12 mouse cellular contexts compared by ENCODE assay signal in the genomic region with DNA sequence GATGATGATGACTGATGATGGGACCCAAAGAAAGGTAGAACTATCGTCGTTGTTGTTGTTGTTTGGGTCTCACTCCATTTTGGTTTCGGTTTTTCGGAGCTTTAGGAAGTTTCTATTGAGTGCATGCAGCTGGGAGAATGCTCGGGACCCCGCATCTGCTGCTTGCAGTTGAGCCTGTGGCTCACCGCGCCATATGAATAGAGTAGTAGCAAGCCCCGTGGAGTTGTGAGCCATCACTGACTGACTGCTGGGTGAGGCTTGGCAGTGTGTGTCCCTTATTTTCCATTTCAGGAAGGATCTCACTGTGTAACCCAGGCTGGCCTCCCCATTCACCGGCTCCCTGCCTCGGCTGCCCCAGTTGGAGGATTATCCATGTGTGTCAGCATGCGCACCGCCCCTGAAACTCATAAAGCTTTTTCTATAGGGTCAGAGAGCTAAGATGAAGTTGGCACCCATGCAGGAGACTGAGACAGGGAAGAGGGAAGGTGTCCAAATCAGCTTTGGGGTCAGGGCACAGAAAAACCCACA. TPM values are rescaled to one million over a fixed set of nuclear protein-coding genes. Genes with fewer than 3 reads are reported as not detected.
DNase-seq lines count a peak whose midpoint lies in the region; ATAC-seq and TF ChIP-seq lines count a peak whose summit lies in the region.
"Had no signal": no experiment of that assay in that cellular context is flagged by ENCODE, and none has a peak within 500 bp of the region (broad histone marks: within the 10 kb centered on the region; RNA-seq: fewer than 3 reads in every experiment).

No protein-coding gene starts in this region.

- H3K27ac ChIP-seq in forebrain, embryonic 15.5 days (replicated peaks): peak overlapping the region; percentile 22
- no peak overlapping the region for H3K27ac ChIP-seq in forebrain, embryonic 12.5 days
- H3K27ac ChIP-seq in layer of hippocampus, adult 2 months: 0 out of 2 replicates have a peak overlapping the region, but pooled peaks have one; percentile 18
- peak overlapping the region; percentile 72 for H3K27ac ChIP-seq in brown adipose tissue, adult 24 weeks (replicated peaks; ENCODE audit: low read depth, low read length)
- 0 out of 2 replicates have a peak overlapping the region, but pooled peaks have one; percentile 70 for H3K27ac ChIP-seq in neural tube, embryonic 13.5 days (replicated peaks)

- WGBS in forebrain, embryonic 15.5 days: 48% methylated on average over 13 of the region's 13 CpGs
- 39% methylated on average over 13 of the region's 13 CpGs for WGBS in forebrain, embryonic 12.5 days
- 18% methylated on average over 13 of the region's 13 CpGs for WGBS in neural tube, embryonic 13.5 days

- no peak overlapping the region for H3K4me2 ChIP-seq in forebrain, embryonic 15.5 days (replicated peaks)
- no peak overlapping the region for H3K4me2 ChIP-seq in forebrain, embryonic 12.5 days
- H3K4me2 ChIP-seq in neural tube, embryonic 13.5 days: peak overlapping the region; percentile 28; the same call in 1 of the 2 replicates

- no peak overlapping the region for H3K9ac ChIP-seq in forebrain, embryonic 15.5 days (replicated peaks)
- H3K9ac ChIP-seq in forebrain, embryonic 12.5 days: no peak overlapping the region
- peak overlapping the region; percentile 17; the same call in 1 of the 2 replicates for H3K9ac ChIP-seq in neural tube, embryonic 13.5 days

- DNase-seq in layer of hippocampus, adult 2 months (ENCODE audit: low spot score in 2 of 2): no peak
- no peak for DNase-seq in layer of hippocampus, adult 9-10 months (ENCODE audit: low spot score)
- no peak for DNase-seq in adrenal gland, postnatal 25 days
- DNase-seq in liver: no peak
- DNase-seq: adrenal gland, adult 8-10 months; cerebellum, adult 18-20 months had no signal

- H3K36me3 ChIP-seq in forebrain, embryonic 15.5 days: peaks cover 24% of the 10 kb centered on the region
- H3K36me3 ChIP-seq in forebrain, embryonic 12.5 days (replicated peaks): peaks cover 16% of the 10 kb centered on the region
- peaks cover 24% of the 10 kb centered on the region for H3K36me3 ChIP-seq in neural tube, embryonic 13.5 days

- no peak overlapping the region for H3K4me3 ChIP-seq in forebrain, embryonic 15.5 days
- H3K4me3 ChIP-seq in forebrain, embryonic 12.5 days (replicated peaks): no peak overlapping the region
- no peak overlapping the region for H3K4me3 ChIP-seq in layer of hippocampus, adult 2 months
- peak overlapping the region; percentile 64 for H3K4me3 ChIP-seq in brown adipose tissue, adult 24 weeks (ENCODE audit: insufficient read depth, low read depth, low read length)
- H3K4me3 ChIP-seq in neural tube, embryonic 13.5 days: no peak overlapping the region
- H3K4me3 ChIP-seq: embryonic facial prominence, embryonic 12.5 days; heart, embryonic 10.5 days had no signal

- H3K27me3 ChIP-seq in forebrain, embryonic 15.5 days: no peaks in the 10 kb centered on the region
- H3K27me3 ChIP-seq in forebrain, embryonic 12.5 days: peaks cover 14% of the 10 kb centered on the region
- H3K27me3 ChIP-seq in neural tube, embryonic 13.5 days: no peaks in the 10 kb centered on the region
- H3K27me3 ChIP-seq: embryonic facial prominence, embryonic 12.5 days had no signal

- peaks cover 3% of the 10 kb centered on the region for H3K9me3 ChIP-seq in forebrain, embryonic 15.5 days
- peaks cover 9% of the 10 kb centered on the region for H3K9me3 ChIP-seq in forebrain, embryonic 12.5 days
- H3K9me3 ChIP-seq in neural tube, embryonic 13.5 days: 0 out of 2 replicates have a peak, but pooled peaks cover 5% of the 10 kb centered on the region
- H3K9me3 ChIP-seq: heart, embryonic 10.5 days had no signal

- H3K4me1 ChIP-seq in forebrain, embryonic 15.5 days: peaks cover 38% of the 10 kb centered on the region
- peaks cover 39% of the 10 kb centered on the region for H3K4me1 ChIP-seq in forebrain, embryonic 12.5 days
- H3K4me1 ChIP-seq in brown adipose tissue, adult 24 weeks (ENCODE audit: control insufficient read depth, insufficient read depth, insufficient read length, low read length): 0 out of 2 replicates have a peak, but pooled peaks cover 5% of the 10 kb centered on the region
- peaks cover 41% of the 10 kb centered on the region for H3K4me1 ChIP-seq in neural tube, embryonic 13.5 days (replicated peaks)

- ATAC-seq in forebrain, embryonic 15.5 days (replicated peaks): no peak
- no peak for ATAC-seq in forebrain, embryonic 12.5 days (ENCODE audit: low FRiP score)
- ATAC-seq in neural tube, embryonic 13.5 days (ENCODE audit: low read depth): no peak

- no peak for TF ChIP-seq CTCF in layer of hippocampus, adult 2 months (conservative IDR thresholded peaks at IDR 0.05)

RNA-seq across cellular contexts. Expression of gene Pde9a, which starts 47.5 kb away (rescaled TPM):
- 58.4 and 59.6 TPM in 2 replicates for polyA plus RNA-seq in forebrain, embryonic 15.5 days (2015; fragmentation: Nextera tagmentation; extraction: Ambion mirVana)
- polyA plus RNA-seq in forebrain, embryonic 12.5 days (2016; fragmentation: Nextera tagmentation; extraction: Ambion mirVana): 34.7 and 36.7 TPM in 2 replicates
- 10 to 100 TPM; 21.8 to 31.9 TPM for total RNA-seq in layer of hippocampus, adult 2 months (2021)
- polyA plus RNA-seq in brown adipose tissue, adult 24 weeks (2012; ENCODE audit: insufficient read depth, insufficient read length, missing spikeins): 0.99 and 2.5 TPM in 2 replicates
- polyA plus RNA-seq in neural tube, embryonic 13.5 days (2015; fragmentation: Nextera tagmentation; extraction: Ambion mirVana): 34.7 and 35.1 TPM in 2 replicates
- total RNA-seq in adrenal gland, postnatal 25 days (2021): 1.4 and 2.5 TPM in 2 replicates

Comparison
In these comparisons a context has a peak if more than half of its experiments do, and no peak if none do; other contexts are left out.
1. RNA of gene Pde9a, which starts 47.5 kb away (polyA plus RNA-seq): 58.4 to 59.6 TPM in forebrain, embryonic 15.5 days, 34.7 to 36.7 TPM in forebrain, embryonic 12.5 days and 34.7 to 35.1 TPM in neural tube, embryonic 13.5 days; 0.99 to 2.5 TPM in brown adipose tissue, adult 24 weeks; every median in the first group is over 10 times any median in the second.